Mouse (Mus musculus): ENCODE results near the gene Bmi1. TPM values are rescaled to one million over a fixed set of nuclear protein-coding genes. Genes with fewer than 3 reads are reported as not detected.

The Bmi1 gene
- 29.0 and 35.9 TPM in 2 replicates for polyA plus RNA-seq (2015; fragmentation: Nextera tagmentation; extraction: Ambion mirVana)

DNA sequence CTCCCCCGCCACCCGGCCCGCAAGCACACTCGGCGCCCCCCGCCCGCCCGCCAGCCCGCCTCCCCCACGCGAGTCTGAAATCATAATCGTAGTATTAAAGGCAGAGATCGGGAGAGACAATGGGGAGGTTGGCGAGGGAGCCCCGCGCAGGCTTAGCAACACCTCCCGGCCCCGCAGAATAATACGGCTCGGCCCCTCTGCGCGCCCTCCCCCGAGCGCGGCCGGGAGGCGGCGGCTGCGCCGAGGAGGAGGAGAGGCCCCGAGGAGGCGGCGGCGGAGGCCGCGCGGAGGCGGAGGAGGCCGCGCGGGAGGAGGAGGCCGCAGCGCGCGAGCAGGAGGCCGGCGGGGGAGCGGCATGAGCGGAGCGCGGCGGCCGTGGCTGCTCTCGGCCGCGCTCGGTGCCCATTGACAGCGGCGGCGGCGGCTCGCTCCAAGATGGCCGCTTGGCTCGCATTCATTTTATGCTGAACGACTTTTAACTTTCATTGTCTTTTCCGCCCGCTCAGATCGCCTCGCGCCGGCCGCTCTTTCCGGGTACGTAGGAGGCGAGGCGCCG is at the start of gene Bmi1:
Gene Bmi1 (plus strand): TSS at position 83 of the 556 bp plus-strand sequence.
- H3K9ac ChIP-seq = peak within 1 kb of the TSS; percentile 85
- peak within 1 kb of the TSS; percentile 82 for H3K4me2 ChIP-seq
- peaks cover 39% of the 10 kb centered on the region for H3K4me1 ChIP-seq
- peak within 1 kb of the TSS; percentile 95 for H3K27ac ChIP-seq
- H3K9me3 ChIP-seq (replicated peaks) = no peaks in the 10 kb centered on the region
- H3K27me3 ChIP-seq = peaks cover 22% of the 10 kb centered on the region
- peak; percentile 70 for ATAC-seq (replicated peaks; ENCODE audit: low FRiP score)
- peak within 1 kb of the TSS; percentile 85 for H3K4me3 ChIP-seq (replicated peaks)
- 0 out of 2 replicates have a peak, but pooled peaks cover 2% of the 10 kb centered on the region for H3K36me3 ChIP-seq
- 0% methylated on average over 58 of the region's 77 CpGs for WGBS

GRCm38 (mm10) chr2:18630547-18630946 is 46.3 kb upstream of the Bmi1 start:
- no peaks in the 10 kb centered on the region for H3K36me3 ChIP-seq
- no peak for ATAC-seq (replicated peaks; ENCODE audit: low FRiP score)
- WGBS = 78% methylated on average over 5 of the region's 5 CpGs
- no peaks in the 10 kb centered on the region for H3K9me3 ChIP-seq (replicated peaks)
- no peaks in the 10 kb centered on the region for H3K4me1 ChIP-seq
- H3K27me3 ChIP-seq = no peaks in the 10 kb centered on the region
- no peak overlapping the region for H3K4me2 ChIP-seq
- no peak overlapping the region for H3K4me3 ChIP-seq (replicated peaks)
- H3K27ac ChIP-seq = no peak overlapping the region
- H3K9ac ChIP-seq = no peak overlapping the region

DNA sequence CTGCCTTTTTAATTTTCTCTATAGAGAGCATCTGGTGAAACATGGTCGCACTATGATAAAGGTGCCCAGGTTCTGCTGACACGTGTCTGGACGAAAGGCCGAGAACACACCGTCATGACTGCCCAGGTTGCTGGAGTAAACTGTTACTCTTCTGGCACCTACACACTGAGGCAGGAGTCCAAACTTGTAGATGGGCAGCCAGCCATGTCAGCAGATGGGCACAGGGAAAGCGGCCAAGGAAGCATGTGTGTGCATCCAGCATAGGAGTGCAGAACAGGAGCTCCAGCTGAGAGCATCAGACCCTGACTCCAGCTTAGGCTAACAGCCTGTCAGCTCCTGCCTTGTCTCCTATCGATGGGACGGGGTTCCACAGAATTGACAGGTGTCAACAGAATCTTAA is 41.8 kb upstream of the Bmi1 start:
- H3K9ac ChIP-seq = no peak overlapping the region
- no peak overlapping the region for H3K27ac ChIP-seq
- H3K4me3 ChIP-seq (replicated peaks) = no peak overlapping the region
- H3K27me3 ChIP-seq = no peaks in the 10 kb centered on the region
- no peaks in the 10 kb centered on the region for H3K36me3 ChIP-seq
- no peak for ATAC-seq (replicated peaks; ENCODE audit: low FRiP score)
- 88% methylated on average over 8 of the region's 8 CpGs for WGBS
- H3K9me3 ChIP-seq (replicated peaks) = peaks cover 4% of the 10 kb centered on the region; the same call in 1 of the 2 replicates
- no peaks in the 10 kb centered on the region for H3K4me1 ChIP-seq
- H3K4me2 ChIP-seq = no peak overlapping the region

GRCm38 (mm10) chr2:18648563-18648962 is 28.3 kb upstream of the Bmi1 start:
- H3K27me3 ChIP-seq = 0 out of 2 replicates have a peak, but pooled peaks cover 3% of the 10 kb centered on the region
- no peak overlapping the region for H3K4me2 ChIP-seq
- H3K4me1 ChIP-seq = no peaks in the 10 kb centered on the region
- no peaks in the 10 kb centered on the region for H3K9me3 ChIP-seq (replicated peaks)
- no peak overlapping the region for H3K27ac ChIP-seq
- H3K36me3 ChIP-seq = no peaks in the 10 kb centered on the region
- WGBS = 83% methylated on average over 3 of the region's 4 CpGs
- H3K4me3 ChIP-seq (replicated peaks) = no peak overlapping the region
- no peak overlapping the region for H3K9ac ChIP-seq
- ATAC-seq (replicated peaks; ENCODE audit: low FRiP score) = no peak

GRCm38 (mm10) chr2:18654821-18655220 is 22.0 kb upstream of the Bmi1 start:
- 54% methylated on average over 5 of the region's 5 CpGs for WGBS
- H3K27me3 ChIP-seq = no peaks in the 10 kb centered on the region
- H3K4me1 ChIP-seq = no peaks in the 10 kb centered on the region
- H3K4me2 ChIP-seq = no peak overlapping the region
- ATAC-seq (replicated peaks; ENCODE audit: low FRiP score) = no peak
- no peak overlapping the region for H3K27ac ChIP-seq
- no peaks in the 10 kb centered on the region for H3K36me3 ChIP-seq
- H3K4me3 ChIP-seq (replicated peaks) = no peak overlapping the region
- H3K9me3 ChIP-seq (replicated peaks) = no peaks in the 10 kb centered on the region
- no peak overlapping the region for H3K9ac ChIP-seq

GRCm38 (mm10) chr2:18664003-18664402 is 12.8 kb upstream of the Bmi1 start:
- 88% methylated on average over 3 of the region's 3 CpGs for whole genome bisulfite sequencing
- H3K4me1 ChIP-seq = no peaks in the 10 kb centered on the region
- no peak overlapping the region for H3K9ac ChIP-seq
- no peaks in the 10 kb centered on the region for H3K9me3 ChIP-seq (replicated peaks)
- H3K36me3 ChIP-seq = no peaks in the 10 kb centered on the region
- H3K4me2 ChIP-seq = no peak overlapping the region
- ATAC-seq (replicated peaks; ENCODE audit: low FRiP score) = no peak
- 0 out of 2 replicates have a peak, but pooled peaks cover 4% of the 10 kb centered on the region for H3K27me3 ChIP-seq
- no peak overlapping the region for H3K27ac ChIP-seq
- H3K4me3 ChIP-seq (replicated peaks) = no peak overlapping the region

DNA sequence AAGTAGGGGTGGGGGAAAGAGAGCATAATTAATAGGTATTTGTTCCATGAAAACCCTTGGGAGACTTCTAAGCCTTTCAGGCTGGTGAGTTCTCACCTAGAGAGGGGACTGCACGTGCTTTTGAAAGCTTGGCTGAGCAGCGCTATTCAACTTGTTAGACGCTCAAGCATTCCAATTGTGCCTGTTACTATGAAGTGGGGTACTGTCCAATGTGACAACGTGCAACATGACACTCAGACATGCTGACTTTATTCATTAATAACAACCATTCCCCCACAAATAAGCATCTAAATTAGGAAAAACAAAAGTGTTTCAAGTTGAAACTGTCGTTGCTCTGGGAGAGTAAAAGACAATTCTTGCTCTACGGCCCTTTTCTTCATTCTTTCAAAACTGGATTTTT is 5.8 kb upstream of the Bmi1 start:
- WGBS = 35% methylated on average over 6 of the region's 6 CpGs
- ATAC-seq (replicated peaks; ENCODE audit: low FRiP score) = no peak
- no peak overlapping the region for H3K4me3 ChIP-seq (replicated peaks)

GRCm38 (mm10) chr2:18672133-18672765 is 4.6 kb upstream of the Bmi1 start, which contains the start of gene Commd3:
Commd3 (plus strand) TSS chr2:18672384.
- Histone ChIP-seq H3K9ac (peak within 1 kb of the TSS; percentile 98), H3K4me3 (replicated peaks) (peak within 1 kb of the TSS; percentile 84), H3K36me3 (no peaks in the 10 kb centered on the region), H3K4me2 (peak within 1 kb of the TSS; percentile 86), H3K9me3 (replicated peaks) (no peaks in the 10 kb centered on the region), H3K4me1 (peaks cover 17% of the 10 kb centered on the region), H3K27me3 (0 out of 2 replicates have a peak, but pooled peaks cover 5% of the 10 kb centered on the region), H3K27ac (peak within 1 kb of the TSS; percentile 99)
- peak; percentile 90 for ATAC-seq (replicated peaks; ENCODE audit: low FRiP score)
- under 1% methylated on average over 87 of the region's 91 CpGs for WGBS

More for the DNA sequence above, 5.8 kb upstream of the Bmi1 start:
- Histone ChIP-seq H3K4me1 (peaks cover 16% of the 10 kb centered on the region), H3K27me3 (0 out of 2 replicates have a peak, but pooled peaks cover 7% of the 10 kb centered on the region), H3K27ac (no peak overlapping the region), H3K9ac (no peak overlapping the region), H3K4me2 (no peak overlapping the region), H3K36me3 (no peaks in the 10 kb centered on the region), H3K9me3 (replicated peaks) (no peaks in the 10 kb centered on the region)

DNA sequence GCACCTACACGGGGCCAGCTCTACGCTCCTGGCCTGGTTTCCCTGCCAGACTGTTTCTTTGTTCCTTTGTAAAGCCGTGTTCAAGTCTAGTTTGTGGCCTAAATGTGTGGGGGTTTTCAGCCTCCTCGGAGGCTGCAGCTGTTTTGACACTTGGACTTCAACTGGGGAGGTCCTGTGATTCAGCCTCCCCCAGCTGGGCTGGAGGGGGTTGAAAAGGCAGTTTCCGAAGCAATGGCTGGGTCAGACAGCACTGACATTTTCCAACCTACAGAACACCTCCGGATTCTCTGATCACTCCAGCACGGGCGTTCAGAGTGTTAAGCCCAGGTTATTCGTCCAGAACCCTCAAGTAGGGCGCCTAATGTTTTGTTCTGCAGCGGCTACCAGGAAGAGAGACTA is 4.1 kb upstream of the Bmi1 start:
- Histone ChIP-seq H3K36me3 (no peaks in the 10 kb centered on the region), H3K27me3 (0 out of 2 replicates have a peak, but pooled peaks cover 3% of the 10 kb centered on the region), H3K27ac (peak overlapping the region; percentile 99), H3K4me3 (replicated peaks) (peak overlapping the region; percentile 84), H3K4me2 (peak overlapping the region; percentile 86), H3K9me3 (replicated peaks) (no peaks in the 10 kb centered on the region), H3K9ac (peak overlapping the region; percentile 98), H3K4me1 (peaks cover 17% of the 10 kb centered on the region)
- no peak for ATAC-seq (replicated peaks; ENCODE audit: low FRiP score)
- under 1% methylated on average over 11 of the region's 11 CpGs for WGBS

DNA sequence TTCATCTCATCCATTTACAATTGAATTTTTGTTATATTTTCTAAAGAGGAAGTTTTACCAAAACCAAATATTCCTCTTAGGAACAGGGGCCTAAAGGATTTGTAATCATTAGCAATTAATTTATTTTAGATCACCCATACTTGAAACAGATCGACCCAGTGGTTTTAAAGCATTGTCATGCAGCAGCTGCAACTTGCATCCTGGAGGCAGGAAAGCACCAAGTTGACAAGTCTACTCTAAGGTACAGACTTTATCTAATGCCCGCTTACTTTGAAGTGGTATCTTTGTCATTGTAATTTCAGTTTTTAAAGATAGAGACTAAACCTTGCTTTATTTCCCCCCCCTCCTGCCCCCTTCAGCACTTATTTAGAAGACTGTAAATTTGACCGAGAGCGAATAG is 3.1 kb upstream of the Bmi1 start:
- H3K9me3 ChIP-seq (replicated peaks) = no peaks in the 10 kb centered on the region
- peaks cover 8% of the 10 kb centered on the region; the same call in 1 of the 2 replicates for H3K27me3 ChIP-seq
- 0 out of 2 replicates have a peak overlapping the region, but pooled peaks have one; percentile 7 for H3K4me3 ChIP-seq (replicated peaks)
- WGBS = 49% methylated on average over 4 of the region's 4 CpGs
- H3K27ac ChIP-seq = no peak overlapping the region
- H3K4me2 ChIP-seq = peak overlapping the region; percentile 86
- H3K4me1 ChIP-seq = peaks cover 24% of the 10 kb centered on the region
- no peak overlapping the region for H3K9ac ChIP-seq
- H3K36me3 ChIP-seq = no peaks in the 10 kb centered on the region
- no peak for ATAC-seq (replicated peaks; ENCODE audit: low FRiP score)

- Histone ChIP-seq H3K4me1 (peaks cover 24% of the 10 kb centered on the region), H3K36me3 (no peaks in the 10 kb centered on the region), H3K4me2 (peak overlapping the region; percentile 86; the same call in 1 of the 2 replicates), H3K9ac (no peak overlapping the region), H3K27me3 (peaks cover 8% of the 10 kb centered on the region; the same call in 1 of the 2 replicates), H3K27ac (no peak overlapping the region), H3K9me3 (replicated peaks) (no peaks in the 10 kb centered on the region), H3K4me3 (replicated peaks) (no peak overlapping the region)
- WGBS = 73% methylated on average over 4 of the region's 4 CpGs
- ATAC-seq (replicated peaks; ENCODE audit: low FRiP score) = no peak
These were observed 2.5 kb upstream of the Bmi1 start for GRCm38 (mm10) chr2:18674193-18674902.
